Mouse (Mus musculus): ENCODE data around the gene Pcnx2.

DNA sequence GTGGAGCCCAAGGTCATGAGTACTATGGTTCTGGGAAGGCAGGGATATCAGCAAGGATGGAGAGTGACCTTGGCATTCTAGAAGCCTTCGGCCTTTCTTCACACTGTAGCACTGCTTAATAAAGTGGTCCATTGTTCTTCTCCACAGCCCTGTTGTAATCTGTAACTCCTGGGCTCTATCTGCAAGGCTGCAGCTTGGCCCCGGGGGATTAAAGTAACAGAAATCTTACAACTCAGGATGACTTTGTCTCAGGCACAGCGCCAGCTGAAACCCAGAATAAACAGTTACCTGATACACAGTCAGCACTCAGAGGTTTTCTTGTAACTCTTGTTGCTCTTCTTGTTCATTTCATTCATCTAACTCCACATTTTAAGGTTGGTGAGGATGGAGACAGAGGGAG lies 4.4 kb upstream of the Pcnx2 start:
- TF ChIP-seq TAL1 (IDR thresholded peaks at IDR 0.05; ENCODE audit: low read length), result no peak
- TF ChIP-seq GATA1 (IDR thresholded peaks at IDR 0.05; ENCODE audit: low read length), result no peak

All from erythroblast, embryonic 14.5 days (primary cell).